Mouse (Mus musculus): ENCODE measurements around the gene Tln2.

Tln2 gene

GRCm38 (mm10) chr9:67559603-67560002 lies at the start of gene Tln2:
Gene Tln2, minus strand, starts transcription at chr9:67559703.
- no peak for DNase-seq (ENCODE audit: low spot score in 2 of 2)

DNA sequence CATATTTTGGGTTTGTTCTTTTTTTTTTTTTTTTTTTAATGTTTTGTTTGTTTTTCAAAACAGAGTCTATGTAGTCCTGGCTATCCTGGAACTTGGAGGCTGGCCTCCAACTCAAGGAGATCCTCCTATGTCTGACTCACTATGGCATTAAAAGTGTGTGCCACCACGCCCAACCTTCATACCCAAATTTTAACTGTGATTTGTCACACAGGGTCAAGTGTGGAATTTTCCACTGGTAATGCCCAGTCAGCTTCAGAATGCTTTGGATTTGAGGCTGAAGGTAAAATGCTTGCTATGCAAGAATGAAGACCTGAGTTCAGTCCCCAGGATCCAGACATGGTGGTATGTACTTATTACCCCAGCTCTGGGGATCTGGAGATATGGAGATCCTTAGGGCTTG lies 49.7 kb upstream of the Tln2 start:
- DNase-seq (ENCODE audit: low spot score in 2 of 2): no peak

DNA sequence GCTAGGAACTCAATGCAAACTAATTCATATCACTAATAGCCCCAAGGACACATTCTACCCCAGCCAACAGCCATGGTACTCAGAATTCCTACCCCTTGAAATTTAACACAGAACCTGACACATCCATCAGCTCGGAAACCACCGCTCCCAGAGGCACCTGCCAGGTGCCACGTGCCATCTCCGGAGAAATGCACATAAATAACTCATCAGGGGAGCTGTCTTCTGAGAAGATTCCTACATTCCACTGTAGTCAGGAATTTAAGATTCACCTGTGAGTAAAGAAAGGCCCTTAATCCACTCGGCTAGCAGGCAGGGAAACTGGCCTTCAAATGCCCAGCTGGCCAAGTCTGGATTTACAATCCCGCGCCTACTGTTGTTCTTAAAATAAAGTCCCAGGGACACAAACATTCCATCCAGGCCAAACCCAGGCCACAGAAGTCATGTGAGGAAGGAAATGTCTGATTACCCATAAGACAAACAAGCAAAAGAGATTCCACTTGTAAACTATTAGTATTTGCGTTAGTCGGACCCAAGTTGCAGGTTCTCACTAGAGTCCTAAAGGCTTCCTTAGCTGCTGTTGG lies 48.4 kb upstream of the Tln2 start:
- no peak for DNase-seq (ENCODE audit: low spot score in 2 of 2)

GRCm38 (mm10) chr9:67607268-67607667 lies 47.8 kb upstream of the Tln2 start:
- DNase-seq (ENCODE audit: low spot score in 2 of 2): no peak

GRCm38 (mm10) chr9:67605867-67606435 lies 46.4 kb upstream of the Tln2 start:
- no peak for DNase-seq (ENCODE audit: low spot score in 2 of 2)

DNA sequence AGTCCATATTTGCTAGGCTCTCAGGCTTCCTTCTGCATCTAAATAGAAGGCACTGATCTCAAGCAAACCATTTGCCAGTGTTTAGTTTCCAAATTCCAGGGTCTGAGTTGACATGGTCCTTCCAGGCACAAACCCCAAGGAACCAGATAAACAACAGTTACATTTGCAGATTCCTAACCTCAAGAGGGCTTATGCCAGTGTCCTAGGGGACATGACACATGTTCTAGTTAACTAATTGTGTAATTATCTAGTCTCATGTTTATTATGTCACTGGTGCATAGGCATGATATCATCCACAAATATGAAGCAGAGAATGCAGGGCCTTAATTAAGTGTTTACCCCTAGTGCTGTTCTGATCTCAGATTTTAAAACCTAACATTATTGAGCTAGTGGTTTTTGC lies 45.4 kb upstream of the Tln2 start:
- no peak for DNase-seq (ENCODE audit: low spot score in 2 of 2)

- no peak for DNase-seq (ENCODE audit: low spot score in 2 of 2)
Measured at GRCm38 (mm10) chr9:67602347-67602746, 42.8 kb upstream of the Tln2 start.

GRCm38 (mm10) chr9:67595221-67595620 lies 35.7 kb upstream of the Tln2 start:
- DNase-seq (ENCODE audit: low spot score in 2 of 2): no peak

GRCm38 (mm10) chr9:67593469-67594141 lies 34.1 kb upstream of the Tln2 start:
- DNase-seq (ENCODE audit: low spot score in 2 of 2): no peak

GRCm38 (mm10) chr9:67592726-67593125 lies 33.2 kb upstream of the Tln2 start:
- DNase-seq (ENCODE audit: low spot score in 2 of 2): no peak

GRCm38 (mm10) chr9:67587111-67587510 lies 27.6 kb upstream of the Tln2 start:
- DNase-seq (ENCODE audit: low spot score in 2 of 2): no peak

DNA sequence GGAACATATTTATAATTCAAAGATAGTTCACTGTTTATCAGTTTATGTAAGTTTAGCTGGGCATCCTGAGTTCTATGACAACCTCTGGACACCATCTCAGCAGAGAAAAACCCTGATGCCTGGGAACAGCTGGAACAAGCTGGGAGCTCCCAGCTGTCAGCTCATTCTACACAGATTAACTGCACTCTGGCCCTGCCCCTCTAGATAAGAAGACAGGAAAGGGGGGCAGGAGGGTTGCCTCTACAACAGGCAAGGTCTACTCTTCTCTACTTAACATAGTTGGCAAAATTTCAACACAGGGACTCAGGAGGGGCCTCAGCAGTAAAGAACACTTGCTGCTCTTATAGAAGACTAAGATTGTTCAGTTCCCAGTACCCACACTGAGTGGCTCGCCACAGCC lies 27.0 kb upstream of the Tln2 start:
- DNase-seq (ENCODE audit: low spot score in 2 of 2): no peak

- DNase-seq (ENCODE audit: low spot score in 2 of 2): no peak
Measured at GRCm38 (mm10) chr9:67584871-67585270, 25.4 kb upstream of the Tln2 start.

DNA sequence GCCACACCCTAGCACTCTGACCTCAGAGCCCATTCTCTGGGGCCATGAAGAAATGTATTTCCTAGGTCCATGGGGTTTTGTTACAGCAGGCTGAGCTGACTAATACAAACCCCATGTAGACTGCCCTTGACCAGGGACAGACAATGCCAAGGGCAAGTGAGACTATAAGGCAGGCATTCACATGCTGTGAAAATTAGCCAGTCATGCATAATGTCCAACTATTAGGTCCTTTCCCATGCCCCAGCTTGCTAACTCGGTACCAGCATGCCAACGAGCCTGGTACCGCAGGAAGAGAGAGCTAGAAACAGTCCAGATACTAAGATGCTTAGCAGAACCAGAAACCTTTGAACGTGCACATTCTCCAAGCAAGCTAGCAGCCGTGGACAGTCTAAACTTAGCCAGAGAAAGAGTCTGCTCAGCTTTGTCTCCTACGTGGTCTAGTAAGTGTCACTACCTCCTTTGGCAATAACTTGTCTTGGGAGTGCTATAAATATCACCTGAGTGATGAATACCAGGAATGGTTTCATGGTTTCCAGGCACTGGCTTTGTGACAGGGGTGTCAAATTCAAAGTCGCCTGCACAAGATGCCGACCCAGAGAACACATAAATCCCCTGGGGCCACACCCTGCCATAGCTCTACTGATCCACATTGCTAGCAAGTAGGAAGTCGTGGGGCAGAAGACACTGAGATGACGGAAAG lies 22.2 kb upstream of the Tln2 start:
- DNase-seq (ENCODE audit: low spot score in 2 of 2): no peak

DNA sequence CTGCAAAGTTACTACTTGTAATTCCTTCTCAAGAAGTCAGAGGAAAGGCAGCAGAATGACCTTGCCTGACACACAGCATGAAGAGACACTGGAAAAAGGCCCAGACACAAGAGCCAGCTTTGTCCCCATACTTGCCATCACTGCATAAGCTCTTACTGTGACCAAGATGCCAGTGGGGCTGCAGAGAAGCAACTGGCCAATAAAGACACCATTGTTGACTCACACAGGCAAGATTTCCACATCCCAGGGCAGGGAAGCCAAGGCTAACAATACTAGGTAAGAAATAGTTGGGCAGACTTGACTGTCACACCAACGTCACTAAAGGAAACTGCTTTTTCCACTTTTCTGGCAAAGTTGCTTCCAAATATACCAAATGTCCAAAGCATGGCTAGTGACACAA lies 20.0 kb upstream of the Tln2 start:
- DNase-seq (ENCODE audit: low spot score in 2 of 2): no peak

DNA sequence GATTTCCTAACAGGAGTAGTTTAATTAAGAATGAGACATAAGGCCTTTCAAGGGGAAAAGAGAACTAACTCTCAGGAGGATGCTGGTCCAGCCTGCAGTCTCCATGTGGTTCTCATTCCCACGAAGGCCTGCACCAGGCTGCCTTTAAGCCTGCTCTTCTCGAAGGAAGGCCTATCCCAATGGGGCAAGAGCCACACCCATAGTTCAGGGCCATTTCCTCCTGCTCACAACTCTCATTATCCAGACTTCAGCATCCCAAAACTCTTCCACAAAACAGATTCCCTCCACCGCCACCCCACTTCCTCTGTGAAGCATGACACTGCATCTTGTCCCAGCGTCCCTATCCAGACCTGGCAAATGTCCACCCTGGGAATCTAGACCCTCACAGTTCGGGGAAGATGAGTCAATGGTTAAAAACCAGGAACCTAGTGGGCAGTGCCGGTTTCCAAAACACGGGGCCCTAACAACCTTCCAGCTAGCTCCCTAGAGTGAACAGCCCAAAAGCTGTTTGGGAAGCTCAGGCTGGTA lies 15.3 kb upstream of the Tln2 start:
- DNase-seq (ENCODE audit: low spot score in 2 of 2): no peak

DNA sequence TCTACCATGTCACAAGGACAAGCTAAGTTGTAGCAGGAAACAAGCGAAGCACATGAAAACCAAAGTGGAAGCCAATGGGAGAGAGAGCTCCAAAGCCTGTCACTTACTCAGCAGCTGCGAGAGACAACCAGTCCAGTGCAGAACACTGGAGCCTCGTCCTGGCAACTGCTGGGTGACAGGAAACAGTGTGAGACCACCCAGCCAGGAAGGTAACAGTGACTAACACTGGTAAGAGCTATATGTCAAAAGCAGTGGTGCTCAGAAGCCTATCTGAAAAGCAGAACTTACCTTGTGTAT lies 14.1 kb upstream of the Tln2 start:
- no peak for DNase-seq (ENCODE audit: low spot score in 2 of 2)

DNA sequence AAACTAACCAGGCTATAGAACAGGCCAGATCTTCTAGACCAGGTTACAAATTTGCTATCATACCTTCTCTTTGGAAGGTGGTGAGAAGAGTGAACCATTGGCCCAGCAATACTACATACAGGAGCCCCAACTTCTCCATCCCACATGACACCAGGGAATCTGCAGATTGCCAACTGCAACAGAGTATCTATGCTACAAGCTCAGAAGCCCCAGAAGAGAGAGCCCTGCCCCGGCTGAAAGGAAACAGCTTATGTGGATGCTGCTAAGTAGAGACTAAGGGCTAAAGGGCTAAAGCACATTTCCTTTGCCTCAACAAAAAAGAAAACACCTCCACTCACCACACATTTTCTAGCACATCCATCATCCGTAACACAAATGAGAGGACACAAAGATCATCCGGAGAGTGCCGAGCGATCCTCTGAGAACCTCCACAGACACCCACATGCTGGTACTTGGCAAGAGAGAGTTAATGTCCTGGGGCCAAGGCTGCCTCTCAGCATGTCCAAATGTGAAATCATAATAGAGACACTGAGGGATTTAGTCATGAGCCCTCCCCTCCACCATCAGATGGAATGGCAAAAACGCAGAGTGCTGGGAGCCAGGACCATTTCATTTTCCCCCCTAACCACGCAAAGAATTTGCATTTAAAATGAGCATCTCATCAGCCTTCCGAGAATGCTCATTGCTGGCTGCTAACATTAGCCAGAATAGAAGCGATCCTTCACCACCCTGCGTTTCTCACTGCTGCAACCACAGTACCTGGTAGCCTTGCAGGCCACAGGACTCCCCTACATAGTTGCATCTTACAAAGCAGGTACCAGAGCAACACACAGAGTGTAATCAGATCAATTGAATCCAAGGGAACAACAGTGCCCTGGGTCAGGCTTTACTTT lies 13.5 kb upstream of the Tln2 start:
- no peak for DNase-seq (ENCODE audit: low spot score in 2 of 2)

DNA sequence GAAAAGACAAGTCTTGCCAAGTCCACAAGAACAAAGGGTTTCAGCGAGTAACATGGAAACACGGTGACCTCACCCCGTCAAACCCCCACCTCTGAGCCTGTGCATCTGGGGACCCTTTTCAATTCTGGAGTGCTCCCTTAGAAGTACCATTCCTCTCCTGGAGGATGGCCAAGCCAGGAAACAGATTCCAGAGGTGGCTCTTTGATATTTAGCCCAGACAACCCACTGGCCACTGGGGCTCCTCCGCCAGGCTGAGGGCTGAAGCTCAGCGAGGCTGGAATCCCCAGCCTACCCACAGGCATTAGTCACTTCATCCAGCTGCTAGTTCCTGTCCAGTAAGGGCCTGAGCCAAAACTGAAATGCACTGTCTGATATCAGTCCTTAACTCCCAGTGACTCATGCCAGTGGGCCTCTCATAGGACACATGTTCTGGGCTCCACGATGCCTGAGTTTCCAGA lies 6.3 kb upstream of the Tln2 start:
- DNase-seq (ENCODE audit: low spot score in 2 of 2): no peak

DNA sequence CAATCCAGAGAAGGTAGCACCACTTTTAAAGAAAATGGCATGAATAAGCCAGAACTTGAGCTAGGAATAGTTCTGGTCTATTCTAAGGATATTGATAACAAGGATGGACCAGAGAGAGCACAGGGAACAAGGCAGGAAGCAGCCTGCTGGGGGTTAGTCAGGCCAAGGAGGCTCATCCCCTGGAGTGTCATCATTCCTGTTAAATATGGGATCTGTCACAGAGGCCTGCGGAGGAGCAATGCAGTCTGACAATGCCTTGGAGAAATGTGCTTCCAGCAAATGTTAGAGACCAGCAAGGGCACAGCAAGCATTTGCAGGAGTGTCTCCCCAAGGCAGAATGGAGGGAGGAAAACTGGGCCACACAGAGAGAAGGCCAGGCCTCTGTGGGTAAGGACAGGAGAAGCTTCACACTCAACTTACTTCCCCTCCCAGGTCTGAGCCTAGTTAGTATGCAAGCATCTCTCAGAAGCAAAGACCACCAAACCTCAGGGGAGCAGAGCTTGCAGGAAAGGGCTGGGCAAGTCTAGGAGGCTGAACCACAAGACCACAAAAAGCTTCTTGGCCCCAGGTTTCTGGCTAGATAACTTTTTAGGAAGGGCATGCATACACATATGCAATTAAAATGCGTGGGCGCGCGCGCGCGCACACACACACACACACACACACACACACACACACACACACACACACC lies 9.5 kb downstream of the Tln2 start:
- DNase-seq (ENCODE audit: low spot score in 2 of 2): no peak

GRCm38 (mm10) chr9:67549332-67549731 lies 10.2 kb downstream of the Tln2 start:
- DNase-seq (ENCODE audit: low spot score in 2 of 2): no peak
